Mouse (Mus musculus) thymus, postnatal 14 days (tissue): ENCODE results near the gene Hectd4.

Experiments used
- DNase-seq: peaks from one replicate; pipeline ENCODE4 v3.0.0; 2021

Hectd4 gene

GRCm38 (mm10) chr5:121366449-121367225, 146.6 kb downstream of the Hectd4 start:
- DNase-seq, result no peak

- DNase-seq, result no peak
These were observed 147.2 kb downstream of the Hectd4 start for GRCm38 (mm10) chr5:121367255-121367654.

DNA sequence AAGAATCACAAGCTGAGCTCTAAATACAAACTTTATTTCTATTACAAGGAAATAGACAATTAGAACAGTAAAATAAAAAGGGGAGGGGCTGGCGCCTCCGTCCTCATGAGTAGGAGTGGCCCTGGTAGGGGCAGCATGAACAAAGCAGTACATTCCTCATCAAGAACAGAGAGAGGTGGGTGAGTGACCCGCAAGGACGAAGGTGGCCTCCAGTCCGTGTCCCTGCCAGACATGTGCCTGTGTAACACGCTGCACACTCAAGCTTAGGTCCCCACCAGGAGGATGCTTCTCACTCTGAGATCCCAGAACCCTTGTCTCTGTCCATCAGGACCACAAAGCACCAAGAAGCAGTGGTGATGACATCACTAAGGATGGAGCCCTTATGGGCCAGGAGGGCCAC, 151.7 kb downstream of the Hectd4 start:
- DNase-seq, result no peak

DNA sequence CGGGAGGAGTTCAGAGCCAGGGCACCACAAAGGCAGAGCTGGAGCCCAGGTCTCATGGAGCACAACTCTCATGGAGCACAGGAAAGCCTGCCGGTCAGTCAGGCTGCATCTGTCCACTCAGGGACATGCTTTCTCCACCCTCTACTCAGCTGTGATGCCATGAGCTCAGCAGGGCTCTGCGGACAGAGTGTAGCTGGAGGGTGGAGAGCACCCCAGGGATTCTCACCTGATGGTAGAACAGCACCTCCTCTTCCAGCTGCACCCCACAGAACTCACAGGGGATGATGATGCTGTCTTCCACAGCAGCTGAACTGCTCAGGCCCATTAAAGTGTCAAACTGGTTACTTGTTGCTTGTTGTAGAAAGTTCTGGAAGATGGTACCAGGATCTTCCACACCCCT, 154.8 kb downstream of the Hectd4 start:
- DNase-seq, result no peak

- DNase-seq, result peak; percentile 44
These were observed 157.0 kb downstream of the Hectd4 start for GRCm38 (mm10) chr5:121376972-121377371.

DNA sequence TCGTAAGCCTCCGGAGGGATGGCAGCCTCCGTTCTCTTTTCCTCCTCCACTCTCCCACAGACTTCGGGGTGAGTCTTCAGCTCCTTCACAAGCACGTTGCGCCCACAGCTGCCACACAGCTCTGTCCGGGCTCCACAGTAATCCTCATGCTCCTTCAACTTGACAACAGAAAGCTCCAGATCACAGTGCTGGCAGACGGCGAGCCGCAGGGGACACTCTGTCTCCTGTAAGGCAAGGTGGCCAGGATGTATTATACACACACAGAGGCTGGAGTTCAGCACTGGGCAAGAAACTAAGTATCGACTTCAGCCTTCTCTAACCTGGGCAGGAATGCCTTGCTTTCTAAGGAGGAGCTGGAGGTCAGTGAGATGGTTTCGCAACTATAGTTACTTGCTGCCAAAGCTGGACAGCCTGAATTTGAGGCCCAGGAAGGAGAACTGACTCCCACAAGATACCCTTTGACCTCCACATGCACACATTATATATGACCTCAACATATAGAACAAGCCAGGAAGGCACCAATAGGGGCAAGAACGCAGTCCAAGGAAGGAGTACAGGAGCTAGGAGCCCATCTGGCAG, 158.7 kb downstream of the Hectd4 start:
- DNase-seq, result no peak

- DNase-seq, result no peak
These were observed 160.7 kb downstream of the Hectd4 start for GRCm38 (mm10) chr5:121380692-121381091.

- DNase-seq, result no peak
These were observed 164.1 kb downstream of the Hectd4 start for GRCm38 (mm10) chr5:121383857-121384756.

- DNase-seq, result no peak
These were observed 164.9 kb downstream of the Hectd4 start for GRCm38 (mm10) chr5:121384757-121385460.

DNA sequence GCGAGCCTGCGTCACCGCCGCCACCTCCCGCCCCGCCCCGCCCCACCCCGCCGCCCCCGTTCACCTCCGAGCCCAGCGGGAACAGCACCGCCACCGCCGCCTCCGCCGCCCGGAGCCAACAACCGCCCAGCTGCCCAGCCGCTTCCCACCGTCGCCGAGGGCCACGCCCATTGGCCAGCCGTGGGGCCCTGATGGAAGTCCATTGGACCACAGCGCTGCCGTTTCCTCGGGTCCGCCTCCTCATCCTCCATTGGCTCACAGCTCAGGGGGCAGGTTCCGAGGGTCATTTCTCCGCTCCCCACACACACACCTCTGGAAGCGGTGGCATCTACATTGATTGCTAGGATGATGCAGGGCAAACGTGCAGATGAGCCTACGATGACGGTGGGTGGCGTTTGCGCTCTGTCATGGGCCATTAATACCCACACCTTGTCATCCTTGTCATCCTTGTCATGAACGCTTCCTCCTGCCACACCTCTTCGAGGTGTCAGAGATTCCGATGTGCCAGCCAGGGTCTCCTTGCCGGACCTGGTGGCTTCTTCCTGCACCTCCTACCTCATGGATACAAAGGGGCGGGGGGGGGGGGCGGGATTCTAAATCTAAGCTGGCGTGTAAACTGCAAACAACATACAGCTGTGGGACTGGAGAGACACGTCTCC, 165.6 kb downstream of the Hectd4 start, which contains the start of gene Trafd1:
Gene Trafd1 (minus strand): TSS at position 172 of the 659 bp plus-strand sequence.
- DNase-seq, result peak; percentile 92

DNA sequence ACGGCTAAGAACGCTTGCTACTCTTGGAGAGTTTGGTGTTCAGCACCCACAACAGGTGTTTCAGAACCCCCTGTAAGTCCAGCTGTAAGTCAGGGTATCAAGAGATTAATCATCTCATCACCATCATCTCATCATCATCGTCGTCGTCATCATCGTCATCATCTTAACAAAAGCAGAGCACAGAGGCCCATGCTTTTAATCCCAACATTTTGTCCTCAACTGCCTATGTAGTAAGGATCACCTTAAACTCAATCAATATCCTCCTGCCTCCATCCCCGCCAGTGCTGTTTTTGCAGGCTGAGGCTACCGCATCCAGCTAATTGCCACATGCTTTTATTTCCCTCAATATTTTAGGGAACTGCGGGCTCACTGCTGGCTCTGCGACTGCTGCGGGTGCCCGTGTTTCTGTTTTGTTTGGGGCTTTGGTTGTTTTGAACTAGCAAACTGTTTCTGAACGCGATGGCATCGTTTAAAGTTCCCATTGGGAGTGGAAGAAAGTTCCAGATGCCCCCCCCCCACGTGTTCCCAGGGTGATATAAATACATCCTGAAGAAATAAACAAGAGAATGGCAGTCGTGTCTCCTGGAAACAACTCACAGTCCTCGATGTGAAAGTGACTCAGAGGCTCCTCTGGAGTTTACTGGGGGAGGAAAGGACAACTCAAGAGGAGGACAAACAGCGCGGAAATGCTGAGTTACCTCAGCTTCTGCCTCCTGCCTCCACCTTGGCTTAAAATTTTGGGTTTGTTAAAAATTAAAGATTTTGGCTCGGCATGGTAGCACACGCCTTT, 166.3 kb downstream of the Hectd4 start:
- no peak for DNase-seq

- no peak for DNase-seq
These were observed 167.1 kb downstream of the Hectd4 start for GRCm38 (mm10) chr5:121387126-121387525.

GRCm38 (mm10) chr5:121389106-121389505, 169.1 kb downstream of the Hectd4 start:
- DNase-seq, result no peak

DNA sequence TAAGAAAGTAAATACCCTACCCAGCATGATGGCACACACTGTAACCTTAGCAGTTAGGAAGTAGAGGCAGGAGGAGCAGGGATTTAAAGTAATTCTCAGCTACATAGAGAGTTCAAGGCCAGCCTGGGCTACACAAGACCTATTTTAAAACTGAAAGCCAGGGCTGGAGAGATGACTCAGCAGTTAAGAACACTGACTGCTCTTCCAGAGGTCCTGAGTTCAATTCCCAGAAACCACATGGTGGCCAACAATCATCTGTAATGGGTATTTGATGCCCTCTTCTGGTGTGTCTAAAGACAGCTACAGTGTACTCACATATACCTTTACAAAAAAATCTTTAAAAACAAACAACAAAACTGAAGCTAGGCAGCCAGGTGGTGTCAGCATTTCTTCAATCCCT, 169.7 kb downstream of the Hectd4 start:
- no peak for DNase-seq

DNA sequence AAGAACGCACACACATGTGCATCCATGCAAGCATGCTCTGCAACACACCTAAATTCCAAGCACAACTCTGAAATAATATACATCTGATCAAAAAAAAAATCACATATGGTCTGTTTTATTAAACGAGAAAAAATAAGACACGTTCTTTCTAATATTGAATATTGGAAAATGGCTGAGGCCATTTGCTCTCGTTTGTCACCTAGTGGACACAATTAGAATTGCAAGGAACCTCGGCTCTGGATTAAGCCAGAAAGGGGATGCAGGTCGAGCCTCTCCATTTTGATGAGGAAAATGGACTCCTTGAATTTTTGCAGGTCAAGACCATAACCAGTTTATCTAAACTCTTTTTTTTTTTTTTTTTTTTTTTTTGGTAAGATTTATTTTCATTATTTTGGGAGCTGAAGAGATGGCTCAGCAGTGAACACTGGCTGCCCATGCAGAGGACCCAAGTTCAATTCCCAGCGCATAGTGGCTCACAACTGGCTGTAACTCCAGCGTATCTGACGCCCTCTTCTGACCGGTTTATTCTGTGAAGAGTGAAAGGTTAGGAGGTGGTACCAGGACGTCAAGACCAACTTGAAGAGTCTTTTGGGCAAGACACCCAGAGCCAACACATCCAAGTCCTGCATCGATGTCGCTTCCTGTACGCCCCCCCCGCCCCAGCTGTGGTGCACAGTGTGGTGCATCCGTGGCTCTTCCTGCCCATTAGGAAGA, 172.8 kb downstream of the Hectd4 start:
- peak; percentile 49 for DNase-seq

GRCm38 (mm10) chr5:121393402-121393801, 173.4 kb downstream of the Hectd4 start:
- DNase-seq, result no peak

GRCm38 (mm10) chr5:121395621-121396020, 175.6 kb downstream of the Hectd4 start:
- DNase-seq, result no peak

DNA sequence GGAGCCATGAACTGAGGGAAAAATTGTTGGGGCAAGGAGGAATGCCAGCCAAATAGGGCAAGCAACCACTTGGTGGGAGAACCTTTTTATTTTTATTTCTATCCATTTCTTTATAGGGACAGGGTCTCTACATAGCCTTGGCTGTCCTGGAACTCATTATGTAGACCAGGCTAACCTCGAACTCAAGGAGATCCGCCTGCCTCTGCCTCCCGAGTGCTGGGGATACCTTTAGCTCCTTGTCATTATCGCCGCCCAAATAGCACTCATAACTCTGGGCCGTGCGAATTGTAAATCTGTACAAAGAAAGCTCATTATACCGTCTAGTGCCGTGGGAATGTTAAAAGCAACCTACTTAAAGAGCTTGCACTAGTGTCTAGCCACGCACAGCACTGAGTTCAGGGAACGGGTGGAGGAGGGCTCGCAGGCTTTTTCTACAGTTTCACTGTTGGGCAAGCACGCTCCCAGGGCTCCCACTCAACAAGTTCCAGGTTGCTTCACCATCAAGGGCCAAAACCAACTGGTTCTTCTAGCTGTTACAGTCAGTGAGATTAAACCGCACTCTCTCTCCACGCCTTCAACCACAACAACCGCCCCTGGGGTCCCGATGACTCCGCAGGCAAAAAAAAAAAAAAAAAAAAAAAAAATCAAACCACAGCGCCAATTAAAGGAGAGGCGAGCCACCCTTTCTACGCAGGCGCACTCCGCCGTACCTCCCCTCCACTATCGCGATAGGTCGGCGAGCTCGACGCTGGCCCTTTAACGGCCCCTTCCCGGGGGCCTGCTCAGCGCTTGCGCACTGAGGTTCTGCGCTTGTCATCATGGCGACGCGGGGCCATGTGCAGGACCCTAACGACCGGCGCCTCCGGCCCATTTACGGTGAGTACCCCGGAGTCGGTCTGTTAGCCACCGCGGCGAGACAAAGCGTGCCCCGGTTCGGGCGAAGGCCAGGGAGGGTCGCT, 177.4 kb downstream of the Hectd4 start, which contains the start of gene Naa25:
Gene Naa25 (plus strand): TSS at position 750 of the 959 bp plus-strand sequence.
- DNase-seq, result peak; percentile 97
